Mouse (Mus musculus): ENCODE data around the gene Col6a6.

- TF ChIP-seq POLR2A (IDR thresholded peaks at IDR 0.05; ENCODE audit: control insufficient read depth, extremely low read depth, insufficient read depth, low read length, poor library complexity) (no peak), CTCF (IDR thresholded peaks at IDR 0.05; ENCODE audit: borderline replicate concordance, control insufficient read depth, extremely low read depth, insufficient read depth, low read length, poor library complexity) (no peak)
Observed at GRCm38 (mm10) chr9:105735195-105735594, 92.8 kb downstream of the Col6a6 start.

All from thymus, adult 2 months (tissue).